Mouse (Mus musculus) ovary, adult 18-20 months (tissue): Measurements from ENCODE around the gene Thrb.

Source experiments
- DNase-seq: peaks from one replicate; pipeline ENCODE4 v3.0.0; 2022; ENCODE audit warnings: low spot score, mixed read lengths

Gene Thrb

GRCm38 (mm10) chr14:18031941-18032340, 371.9 kb downstream of the Thrb start:
- DNase-seq, result no peak

DNA sequence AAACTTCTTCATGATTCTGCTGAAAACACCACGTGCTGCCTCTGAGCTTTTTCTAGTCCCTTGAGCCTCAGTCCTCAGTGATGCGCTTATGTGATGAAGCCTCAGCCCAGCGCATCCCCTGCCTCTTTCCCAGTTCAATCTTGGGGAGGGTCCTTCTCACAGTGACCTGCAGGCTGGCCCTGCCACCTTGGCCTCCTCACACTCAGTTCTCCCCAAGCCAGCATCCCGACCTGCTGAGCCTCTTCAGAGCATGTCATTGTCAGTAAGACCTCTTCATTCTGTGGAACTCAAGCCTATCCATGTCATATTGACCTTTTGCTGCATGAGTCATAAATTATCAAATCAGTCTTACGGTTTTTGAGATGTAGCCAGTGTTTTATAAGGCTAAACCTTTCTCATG, 376.5 kb downstream of the Thrb start:
- no peak for DNase-seq

DNA sequence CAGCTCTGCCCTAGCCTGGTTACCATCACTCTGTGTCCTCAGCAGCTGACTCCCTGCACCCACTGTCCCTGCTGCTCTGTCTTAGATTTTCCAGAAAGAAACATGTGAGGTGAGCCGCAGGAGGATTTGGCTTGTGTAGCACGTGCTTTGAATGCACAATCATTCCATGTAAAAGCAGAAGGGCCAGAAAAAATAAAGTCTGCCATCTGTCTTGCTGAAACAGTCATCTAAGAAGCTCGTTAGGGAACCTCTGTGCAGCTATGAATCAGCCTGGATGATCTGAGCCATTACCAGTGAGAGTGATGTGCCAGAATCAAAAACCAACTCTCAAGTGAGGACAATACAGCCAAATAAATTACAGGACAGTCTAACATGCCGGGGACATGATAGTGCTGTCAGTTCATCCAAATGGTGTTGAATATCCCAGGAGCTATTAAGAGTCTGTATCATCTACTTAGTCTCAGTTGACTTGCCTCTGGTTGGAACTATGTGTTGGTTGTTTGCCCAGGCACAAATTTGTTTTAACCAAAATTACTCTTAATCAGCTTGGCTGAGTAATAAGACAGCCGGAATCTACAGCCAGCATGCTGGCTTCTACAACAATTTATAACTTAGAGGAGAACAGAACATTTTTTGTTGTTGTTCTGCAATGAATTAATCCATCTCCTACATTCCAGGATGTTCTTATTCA, 402.2 kb downstream of the Thrb start:
- DNase-seq, result no peak
